Mouse (Mus musculus) hindbrain, embryonic 12.5 days (tissue): ENCODE measurements at regions not wholly inside any gene's neighbourhood (a gene's known extent, or its start where the extent isn't known, plus 50 kb on each side); places are given as distances from the start of the nearest gene placed in this dataset.

Source experiments
- ATAC-seq: fragments of 200-750 bp; cut with Nextera tagmentation; 2 replicates; pipeline ENCODE4 v1.8.0; 2017; ENCODE audit warnings: moderate TSS enrichment; ENCODE audit not compliant: low FRiP score
- H3K27ac ChIP-seq: fragments of 300-500 bp; sonication (generic); 2 replicates; pipeline ENCODE4 v1.5.1; 2016; ENCODE audit warnings: mild to moderate bottlenecking
- H3K27me3 ChIP-seq: fragments of 300-500 bp; sonication (generic); 2 replicates; pipeline ENCODE4 v1.6.1; 2016; ENCODE audit warnings: mild to moderate bottlenecking
- H3K36me3 ChIP-seq: fragments of 300-500 bp; sonication (generic); 2 replicates; pipeline ENCODE4 v1.6.1; 2016; ENCODE audit warnings: mild to moderate bottlenecking
- H3K4me1 ChIP-seq: fragments of 300-500 bp; sonication (generic); 2 replicates; pipeline ENCODE4 v1.6.1; 2016
- H3K4me2 ChIP-seq: fragments of 300-500 bp; sonication (generic); replicated peaks from 2 replicates; pipeline ENCODE4 v1.6.1; 2016; ENCODE audit warnings: mild to moderate bottlenecking
- H3K4me3 ChIP-seq: fragments of 300-500 bp; sonication (generic); 2 replicates; pipeline ENCODE4 v1.5.1; 2016; ENCODE audit warnings: mild to moderate bottlenecking
- H3K9ac ChIP-seq: fragments of 300-500 bp; sonication (generic); 2 replicates; pipeline ENCODE4 v1.6.1; 2016; ENCODE audit warnings: mild to moderate bottlenecking, moderate library complexity
- H3K9me3 ChIP-seq: fragments of 300-500 bp; sonication (generic); replicated peaks from 2 replicates; pipeline ENCODE4 v1.6.1; 2016; ENCODE audit warnings: mild to moderate bottlenecking
- WGBS: fragments of 180-500 bp; shearing (Covaris S2); methylation state at CpG from one replicate; pipeline ENCODE4 v1.1.7; 2016; 5-methylcytosine and 5-hydroxymethylcytosine counted together

- H3K4me1 ChIP-seq, result no peaks in the 10 kb centered on the region
- ATAC-seq, result no peak
- H3K36me3 ChIP-seq, result no peaks in the 10 kb centered on the region
- H3K4me3 ChIP-seq, result no peak overlapping the region
- H3K9ac ChIP-seq, result no peak overlapping the region
- no peak overlapping the region for H3K4me2 ChIP-seq
- WGBS, result 75% methylated on average over 14 of the region's 14 CpGs
- no peak overlapping the region for H3K27ac ChIP-seq
- H3K27me3 ChIP-seq, result no peaks in the 10 kb centered on the region
- 0 out of 2 replicates have a peak, but pooled peaks cover 5% of the 10 kb centered on the region for H3K9me3 ChIP-seq
Observed at GRCm38 (mm10) chr5:144621967-144622366, 76.3 kb downstream of the Nptx2 start.

- WGBS, result 80% methylated on average over 10 of the region's 10 CpGs
- H3K4me3 ChIP-seq, result no peak overlapping the region
Observed at GRCm38 (mm10) chr5:144623358-144623757, 77.7 kb downstream of the Nptx2 start.

GRCm38 (mm10) chr5:144632295-144632694, 86.6 kb downstream of the Nptx2 start:
- no peak overlapping the region for H3K9ac ChIP-seq
- ATAC-seq, result no peak
- H3K27ac ChIP-seq, result no peak overlapping the region
- no peak overlapping the region for H3K4me3 ChIP-seq
- no peaks in the 10 kb centered on the region for H3K36me3 ChIP-seq
- H3K4me1 ChIP-seq, result no peaks in the 10 kb centered on the region
- no peak overlapping the region for H3K4me2 ChIP-seq
- no peaks in the 10 kb centered on the region for H3K27me3 ChIP-seq
- H3K9me3 ChIP-seq, result no peaks in the 10 kb centered on the region
- WGBS, result 82% methylated on average over 6 of the region's 6 CpGs

More at GRCm38 (mm10) chr5:144623358-144623757, 77.7 kb downstream of the Nptx2 start:
- H3K9ac ChIP-seq, result no peak overlapping the region
- H3K9me3 ChIP-seq, result 0 out of 2 replicates have a peak, but pooled peaks cover 5% of the 10 kb centered on the region
- H3K27ac ChIP-seq, result no peak overlapping the region
- H3K36me3 ChIP-seq, result no peaks in the 10 kb centered on the region
- no peak overlapping the region for H3K4me2 ChIP-seq
- no peaks in the 10 kb centered on the region for H3K4me1 ChIP-seq
- ATAC-seq, result no peak
- H3K27me3 ChIP-seq, result no peaks in the 10 kb centered on the region

- ATAC-seq, result no peak
- Histone ChIP-seq H3K4me3 (no peak overlapping the region), H3K36me3 (no peaks in the 10 kb centered on the region), H3K27me3 (no peaks in the 10 kb centered on the region), H3K9me3 (no peaks in the 10 kb centered on the region), H3K9ac (no peak overlapping the region), H3K4me2 (no peak overlapping the region), H3K27ac (no peak overlapping the region), H3K4me1 (0 out of 2 replicates have a peak, but pooled peaks cover 8% of the 10 kb centered on the region)
- 67% methylated on average over 3 of the region's 3 CpGs for WGBS
Observed at GRCm38 (mm10) chr5:144638631-144639030, 92.9 kb downstream of the Nptx2 start.

- Histone ChIP-seq H3K27me3 (no peaks in the 10 kb centered on the region), H3K4me1 (peaks cover 9% of the 10 kb centered on the region; the same call in 1 of the 2 replicates), H3K9me3 (no peaks in the 10 kb centered on the region), H3K9ac (no peak overlapping the region), H3K4me3 (no peak overlapping the region), H3K36me3 (no peaks in the 10 kb centered on the region), H3K4me2 (no peak overlapping the region), H3K27ac (no peak overlapping the region)
- ATAC-seq, result no peak
- WGBS, result 92% methylated on average over 5 of the region's 5 CpGs
Observed at GRCm38 (mm10) chr5:144639639-144640038, 93.9 kb downstream of the Nptx2 start.

GRCm38 (mm10) chr5:144642766-144643165, 97.1 kb downstream of the Nptx2 start:
- H3K4me3 ChIP-seq, result no peak overlapping the region
- ATAC-seq, result no peak
- H3K9me3 ChIP-seq, result no peaks in the 10 kb centered on the region
- 60% methylated on average over 8 of the region's 8 CpGs for WGBS
- no peaks in the 10 kb centered on the region for H3K27me3 ChIP-seq
- H3K9ac ChIP-seq, result no peak overlapping the region
- peaks cover 19% of the 10 kb centered on the region for H3K4me1 ChIP-seq
- H3K36me3 ChIP-seq, result no peaks in the 10 kb centered on the region
- no peak overlapping the region for H3K27ac ChIP-seq
- no peak overlapping the region for H3K4me2 ChIP-seq

GRCm38 (mm10) chr5:144643438-144643837, 97.7 kb downstream of the Nptx2 start:
- WGBS, result 47% methylated on average over 2 of the region's 2 CpGs
- Histone ChIP-seq H3K27me3 (no peaks in the 10 kb centered on the region), H3K9ac (no peak overlapping the region), H3K27ac (no peak overlapping the region), H3K36me3 (no peaks in the 10 kb centered on the region), H3K4me1 (peaks cover 19% of the 10 kb centered on the region), H3K4me3 (no peak overlapping the region), H3K4me2 (no peak overlapping the region), H3K9me3 (no peaks in the 10 kb centered on the region)
- no peak for ATAC-seq

GRCm38 (mm10) chr5:144645367-144645766, 99.7 kb downstream of the Nptx2 start:
- H3K4me1 ChIP-seq, result peaks cover 19% of the 10 kb centered on the region
- H3K27me3 ChIP-seq, result no peaks in the 10 kb centered on the region
- no peak overlapping the region for H3K9ac ChIP-seq
- H3K4me2 ChIP-seq, result no peak overlapping the region
- no peaks in the 10 kb centered on the region for H3K9me3 ChIP-seq
- ATAC-seq, result peak; percentile 56; the same call in 1 of the 2 replicates
- no peaks in the 10 kb centered on the region for H3K36me3 ChIP-seq
- H3K4me3 ChIP-seq, result no peak overlapping the region
- no peak overlapping the region for H3K27ac ChIP-seq
- 12% methylated on average over 3 of the region's 3 CpGs for WGBS

GRCm38 (mm10) chr5:144647311-144648104, 101.8 kb downstream of the Nptx2 start:
- H3K4me2 ChIP-seq, result no peak overlapping the region
- H3K9ac ChIP-seq, result no peak overlapping the region
- no peaks in the 10 kb centered on the region for H3K9me3 ChIP-seq
- H3K4me1 ChIP-seq, result peaks cover 19% of the 10 kb centered on the region
- 81% methylated on average over 12 of the region's 12 CpGs for WGBS
- H3K27me3 ChIP-seq, result no peaks in the 10 kb centered on the region
- H3K4me3 ChIP-seq, result no peak overlapping the region
- H3K36me3 ChIP-seq, result no peaks in the 10 kb centered on the region
- ATAC-seq, result no peak
- no peak overlapping the region for H3K27ac ChIP-seq

GRCm38 (mm10) chr5:144652231-144652630, 106.5 kb downstream of the Nptx2 start:
- peaks cover 10% of the 10 kb centered on the region; the same call in 1 of the 2 replicates for H3K9me3 ChIP-seq
- no peak overlapping the region for H3K9ac ChIP-seq
- 63% methylated on average over 5 of the region's 5 CpGs for WGBS
- no peaks in the 10 kb centered on the region for H3K36me3 ChIP-seq
- no peak overlapping the region for H3K27ac ChIP-seq
- H3K27me3 ChIP-seq, result no peaks in the 10 kb centered on the region
- H3K4me2 ChIP-seq, result no peak overlapping the region
- ATAC-seq, result no peak
- H3K4me3 ChIP-seq, result no peak overlapping the region
- H3K4me1 ChIP-seq, result no peaks in the 10 kb centered on the region

- Histone ChIP-seq H3K4me1 (no peaks in the 10 kb centered on the region), H3K9ac (no peak overlapping the region), H3K4me3 (no peak overlapping the region), H3K36me3 (no peaks in the 10 kb centered on the region), H3K4me2 (no peak overlapping the region), H3K27me3 (no peaks in the 10 kb centered on the region), H3K9me3 (0 out of 2 replicates have a peak, but pooled peaks cover 2% of the 10 kb centered on the region), H3K27ac (no peak overlapping the region)
- ATAC-seq, result no peak
- 84% methylated on average over 3 of the region's 3 CpGs for WGBS
Observed at GRCm38 (mm10) chr5:144662031-144662430, 99.6 kb downstream of the Tmem130 start.

- Histone ChIP-seq H3K4me2 (no peak overlapping the region), H3K4me1 (no peaks in the 10 kb centered on the region), H3K9ac (no peak overlapping the region), H3K36me3 (no peaks in the 10 kb centered on the region), H3K27ac (no peak overlapping the region), H3K9me3 (no peaks in the 10 kb centered on the region), H3K27me3 (no peaks in the 10 kb centered on the region; the same call in 1 of the 2 replicates), H3K4me3 (no peak overlapping the region)
- 86% methylated on average over 9 of the region's 9 CpGs for WGBS
- no peak for ATAC-seq
Observed at GRCm38 (mm10) chr5:144663981-144664380, 97.6 kb downstream of the Tmem130 start.
